Mouse (Mus musculus) thymus, adult 2 months (tissue): ENCODE measurements around the gene Lrrk1.

Source experiments
- CTCF ChIP-seq: fragments of 200-500 bp; IDR thresholded peaks from 2 replicates; pipeline ENCODE4 v1.5.1; 2012; ENCODE audit warnings: mild to moderate bottlenecking, control low read depth, low read length, moderate library complexity, borderline replicate concordance; ENCODE audit not compliant: control insufficient read depth, poor library complexity, insufficient read depth; ENCODE audit errors: extremely low read depth
- POLR2A ChIP-seq: fragments of 200-500 bp; IDR thresholded peaks from 2 replicates; pipeline ENCODE4 v1.6.1; 2012; ENCODE audit warnings: mild to moderate bottlenecking, low read length, control low read depth, moderate library complexity; ENCODE audit not compliant: control insufficient read depth, poor library complexity, insufficient read depth; ENCODE audit errors: extremely low read depth

GRCm38 (mm10) chr7:66222621-66223091 lies 165.5 kb downstream of the Lrrk1 start:
- TF ChIP-seq POLR2A: no peak
- no peak for TF ChIP-seq CTCF
